Comparison of ENCODE assay signal across 24 mouse cellular contexts in the genomic region with DNA sequence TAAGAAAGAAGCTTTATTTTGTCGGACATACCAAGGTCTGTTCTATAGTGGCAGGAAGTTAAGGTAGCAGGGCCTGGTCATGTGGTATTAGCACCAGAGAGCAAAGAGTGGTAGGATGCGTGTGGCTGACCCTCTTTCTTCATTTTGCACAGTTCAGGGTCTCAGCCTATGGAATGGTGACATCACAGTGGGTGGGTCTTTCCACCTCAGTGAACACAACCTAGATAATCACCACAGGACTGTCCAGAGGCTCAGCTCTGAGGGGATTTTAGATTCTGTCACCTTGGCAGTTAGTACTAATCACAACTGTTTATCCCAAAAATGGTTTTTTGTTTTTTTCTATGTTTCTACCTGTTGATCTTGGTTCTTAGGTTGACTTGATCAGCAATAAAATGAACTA.
"Had no signal": no experiment of that assay in that cellular context is flagged by ENCODE, and none has a peak within 500 bp of the region (broad histone marks: within the 10 kb centered on the region; RNA-seq: fewer than 3 reads in every experiment).

No protein-coding gene starts in this region.

- ATAC-seq: intestine, embryonic 16.5 days; liver, embryonic 12.5 days had no signal

- H3K4me3 ChIP-seq: heart, adult 2 months; hindbrain, embryonic 12.5 days; kidney, embryonic 15.5 days; limb, embryonic 13.5 days; limb, embryonic 15.5 days; liver, embryonic 12.5 days had no signal

- H3K4me2 ChIP-seq: heart, embryonic 11.5 days; hindbrain, embryonic 12.5 days; hindbrain, embryonic 14.5 days; kidney, embryonic 15.5 days; limb, embryonic 13.5 days; limb, embryonic 15.5 days; liver, embryonic 12.5 days had no signal

- H3K36me3 ChIP-seq: hindbrain, embryonic 12.5 days; kidney, embryonic 15.5 days; limb, embryonic 13.5 days; limb, embryonic 15.5 days; liver, embryonic 12.5 days had no signal

- H3K9me3 ChIP-seq: hindbrain, embryonic 12.5 days; kidney, embryonic 15.5 days; limb, embryonic 13.5 days; limb, embryonic 15.5 days; liver, embryonic 12.5 days had no signal

- H3K27ac ChIP-seq: heart, adult 2 months; hindbrain, embryonic 12.5 days; hindbrain, embryonic 14.5 days; hindbrain, postnatal 0 days; kidney, embryonic 15.5 days; kidney, postnatal 0 days; limb, embryonic 13.5 days; limb, embryonic 15.5 days; liver, embryonic 12.5 days had no signal

- DNase-seq: gastrocnemius, postnatal 14 days; gastrocnemius, postnatal 36 days; heart, adult 11 months; heart, adult 2 months; heart, postnatal 10 days; heart, postnatal 36 days; kidney, adult 11 months; kidney, adult 2 months; kidney, adult 9 months; kidney, postnatal 14 days; kidney, postnatal 36 days; layer of hippocampus, adult 9-11 months; layer of hippocampus, postnatal 36 days; left cerebral cortex, postnatal 4 days had no signal

- H3K4me1 ChIP-seq: hindbrain, embryonic 12.5 days; limb, embryonic 15.5 days; liver, embryonic 12.5 days had no signal

- H3K27me3 ChIP-seq: hindbrain, embryonic 12.5 days; kidney, embryonic 15.5 days; limb, embryonic 15.5 days; liver, embryonic 12.5 days had no signal

- H3K9ac ChIP-seq: hindbrain, embryonic 12.5 days; hindbrain, embryonic 14.5 days; kidney, embryonic 15.5 days; limb, embryonic 13.5 days; limb, embryonic 15.5 days; liver, embryonic 12.5 days had no signal
